Mouse (Mus musculus): ENCODE measurements at regions not wholly inside any gene's neighbourhood (a gene's known extent, or its start where the extent isn't known, plus 50 kb on each side); places are given as distances from the start of the nearest gene placed in this dataset.

DNA sequence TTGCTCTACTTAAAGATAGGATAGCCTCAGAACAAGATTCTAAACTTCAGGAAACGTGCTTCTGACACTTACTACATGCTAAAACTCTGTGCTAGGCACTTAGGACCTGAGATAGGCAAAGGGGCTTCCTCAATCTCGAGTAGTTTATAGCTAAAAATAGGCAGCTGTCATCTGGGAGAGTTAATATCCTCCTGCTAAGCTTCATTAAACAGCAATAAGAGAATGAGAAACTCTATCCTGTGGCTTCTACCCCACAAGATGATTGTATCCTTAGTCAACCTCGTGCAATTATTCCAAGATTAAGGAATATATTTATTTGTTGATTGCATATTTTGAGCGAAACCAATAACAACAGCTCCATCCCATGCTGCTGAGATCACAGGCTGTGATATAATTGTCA, 85.4 kb upstream of the Cav2 start:
- TF ChIP-seq CTCF (IDR thresholded peaks at IDR 0.05; ENCODE audit: extremely low read depth, insufficient read depth, low read length) (no peak), POLR2A (IDR thresholded peaks at IDR 0.05; ENCODE audit: extremely low read depth, insufficient read depth, low read length) (no peak)
- H3K27ac ChIP-seq (ENCODE audit: insufficient read depth, low read length) = no peak overlapping the region
- H3K4me1 ChIP-seq (ENCODE audit: control insufficient read depth, insufficient read depth, low read length) = no peaks in the 10 kb centered on the region; the same call in 1 of the 2 replicates
- no peak overlapping the region for H3K4me3 ChIP-seq (ENCODE audit: insufficient read depth, low read length)

DNA sequence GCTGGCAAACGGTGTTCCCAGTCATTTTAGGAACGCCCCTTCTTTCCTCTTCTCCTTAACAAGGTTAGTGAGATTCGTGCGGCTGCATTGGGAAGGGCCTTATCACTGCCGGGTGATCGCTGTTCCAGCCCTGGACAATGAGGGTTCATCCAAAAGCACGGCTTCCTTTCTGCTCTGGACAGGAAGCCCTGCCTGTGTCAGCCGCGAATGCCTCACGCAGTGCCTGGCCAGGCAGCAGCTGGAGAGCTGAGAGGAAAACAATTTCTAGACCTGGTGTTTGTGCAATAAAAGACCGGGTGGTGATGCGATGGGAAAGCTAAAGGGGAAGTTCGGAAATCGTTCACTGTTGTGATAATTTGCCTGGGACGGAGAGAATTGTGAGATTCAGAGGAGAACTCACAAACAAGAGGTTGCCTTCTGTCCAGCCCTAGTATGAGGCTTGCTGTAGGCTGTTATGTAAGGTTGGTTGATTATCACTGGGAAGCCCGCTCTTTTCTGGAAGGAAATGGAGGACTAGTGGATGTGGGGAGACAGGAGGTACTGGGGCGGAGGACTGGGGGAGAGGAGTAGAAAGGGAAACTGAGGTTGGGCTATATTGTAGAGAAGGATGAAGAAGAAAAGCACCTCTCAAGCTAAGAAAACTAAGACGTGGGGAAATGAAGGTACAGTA, 83.1 kb upstream of the Cav2 start:
- TF ChIP-seq CTCF (IDR thresholded peaks at IDR 0.05; ENCODE audit: extremely low read depth, insufficient read depth, low read length) (no peak), POLR2A (IDR thresholded peaks at IDR 0.05; ENCODE audit: extremely low read depth, insufficient read depth, low read length) (no peak)
- Histone ChIP-seq H3K4me1 (ENCODE audit: control insufficient read depth, insufficient read depth, low read length) (no peaks in the 10 kb centered on the region; the same call in 1 of the 2 replicates), H3K4me3 (ENCODE audit: insufficient read depth, low read length) (no peak overlapping the region), H3K27ac (ENCODE audit: insufficient read depth, low read length) (no peak overlapping the region)

DNA sequence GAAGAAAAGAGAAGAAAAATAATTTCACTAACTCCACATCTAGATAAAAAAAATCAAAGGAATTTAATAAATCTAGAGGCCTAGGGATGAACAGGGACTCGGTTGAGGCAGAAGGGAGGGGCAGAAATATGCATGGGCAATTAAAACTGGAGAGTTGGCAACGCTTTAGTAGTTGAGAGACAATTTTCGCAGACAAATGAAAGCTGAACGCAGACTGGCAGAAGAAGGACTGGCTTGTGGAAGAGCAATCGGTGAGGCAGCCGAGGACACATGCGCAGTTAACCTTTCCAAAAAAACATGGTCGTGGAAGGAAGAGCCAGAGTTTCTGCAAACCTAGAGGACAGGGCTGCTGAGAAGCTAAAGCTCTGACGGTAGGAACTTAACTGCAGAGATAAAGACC, 82.1 kb upstream of the Cav2 start:
- Histone ChIP-seq H3K4me3 (ENCODE audit: insufficient read depth, low read length) (no peak overlapping the region), H3K27ac (ENCODE audit: insufficient read depth, low read length) (no peak overlapping the region), H3K4me1 (ENCODE audit: control insufficient read depth, insufficient read depth, low read length) (no peaks in the 10 kb centered on the region; the same call in 1 of the 2 replicates)
- TF ChIP-seq CTCF (IDR thresholded peaks at IDR 0.05; ENCODE audit: extremely low read depth, insufficient read depth, low read length) = no peak

DNA sequence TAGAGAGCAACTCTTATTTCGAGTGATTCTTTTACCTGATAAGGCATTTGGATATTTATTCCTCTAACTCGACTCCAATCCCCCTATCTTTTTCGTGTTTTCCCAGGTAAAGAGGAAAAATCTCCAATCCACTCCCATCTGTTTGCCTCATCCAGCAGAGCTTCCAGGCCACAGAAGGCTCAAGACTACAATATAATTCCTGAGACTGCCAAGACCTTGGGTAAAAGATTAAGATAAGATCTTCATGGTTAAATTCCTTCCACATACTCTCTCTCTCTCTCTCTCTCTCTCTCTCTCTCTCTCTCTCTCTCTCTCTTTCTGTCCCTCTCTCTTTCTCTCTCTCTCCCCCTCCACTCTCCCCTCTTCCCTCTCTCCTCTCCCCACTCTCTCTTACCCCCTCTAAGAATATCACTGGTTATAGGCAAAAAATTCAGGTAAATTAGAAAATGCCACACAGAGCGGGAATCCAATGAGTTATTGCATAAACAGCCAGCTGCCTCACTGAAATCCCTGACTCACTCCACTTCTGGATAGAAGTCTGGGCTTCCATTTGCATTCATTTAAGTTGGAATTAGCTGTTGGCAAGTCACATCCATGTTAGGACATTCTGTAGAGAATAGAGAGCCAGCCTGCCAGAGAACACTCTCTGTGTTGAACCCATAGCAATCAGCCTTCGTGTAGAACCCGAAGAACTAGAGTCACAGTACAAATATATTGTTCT, 78.9 kb upstream of the Cav2 start:
- H3K4me3 ChIP-seq (ENCODE audit: insufficient read depth, low read length) = no peak overlapping the region
- H3K4me1 ChIP-seq (ENCODE audit: control insufficient read depth, insufficient read depth, low read length) = no peaks in the 10 kb centered on the region; the same call in 1 of the 2 replicates
- no peak for TF ChIP-seq POLR2A (IDR thresholded peaks at IDR 0.05; ENCODE audit: extremely low read depth, insufficient read depth, low read length)
- no peak for TF ChIP-seq CTCF (IDR thresholded peaks at IDR 0.05; ENCODE audit: extremely low read depth, insufficient read depth, low read length)
- no peak overlapping the region for H3K27ac ChIP-seq (ENCODE audit: insufficient read depth, low read length)

DNA sequence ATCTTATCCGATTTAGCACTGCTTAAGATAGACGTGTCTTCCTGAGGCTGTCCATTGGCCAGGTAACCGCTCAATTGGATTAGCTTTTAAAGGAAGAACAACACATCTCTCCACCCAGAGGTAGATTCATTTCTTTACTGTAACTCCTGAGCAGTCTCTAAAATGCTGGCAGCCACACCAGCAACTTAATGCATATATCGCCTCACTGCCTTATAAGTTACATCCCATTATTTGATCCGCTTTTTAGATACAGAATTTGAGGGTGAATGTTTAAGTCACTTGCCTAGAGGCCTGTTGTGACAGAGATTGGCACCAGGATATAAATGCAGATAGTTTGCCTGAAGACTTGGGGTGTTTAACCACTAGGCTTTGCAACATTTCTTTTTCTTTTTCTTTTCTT, 77.7 kb upstream of the Cav2 start:
- no peak overlapping the region for H3K4me3 ChIP-seq (ENCODE audit: insufficient read depth, low read length)
- H3K27ac ChIP-seq (ENCODE audit: insufficient read depth, low read length) = no peak overlapping the region
- TF ChIP-seq CTCF (IDR thresholded peaks at IDR 0.05; ENCODE audit: extremely low read depth, insufficient read depth, low read length) (no peak), POLR2A (IDR thresholded peaks at IDR 0.05; ENCODE audit: extremely low read depth, insufficient read depth, low read length) (no peak)
- no peaks in the 10 kb centered on the region; the same call in 1 of the 2 replicates for H3K4me1 ChIP-seq (ENCODE audit: control insufficient read depth, insufficient read depth, low read length)

DNA sequence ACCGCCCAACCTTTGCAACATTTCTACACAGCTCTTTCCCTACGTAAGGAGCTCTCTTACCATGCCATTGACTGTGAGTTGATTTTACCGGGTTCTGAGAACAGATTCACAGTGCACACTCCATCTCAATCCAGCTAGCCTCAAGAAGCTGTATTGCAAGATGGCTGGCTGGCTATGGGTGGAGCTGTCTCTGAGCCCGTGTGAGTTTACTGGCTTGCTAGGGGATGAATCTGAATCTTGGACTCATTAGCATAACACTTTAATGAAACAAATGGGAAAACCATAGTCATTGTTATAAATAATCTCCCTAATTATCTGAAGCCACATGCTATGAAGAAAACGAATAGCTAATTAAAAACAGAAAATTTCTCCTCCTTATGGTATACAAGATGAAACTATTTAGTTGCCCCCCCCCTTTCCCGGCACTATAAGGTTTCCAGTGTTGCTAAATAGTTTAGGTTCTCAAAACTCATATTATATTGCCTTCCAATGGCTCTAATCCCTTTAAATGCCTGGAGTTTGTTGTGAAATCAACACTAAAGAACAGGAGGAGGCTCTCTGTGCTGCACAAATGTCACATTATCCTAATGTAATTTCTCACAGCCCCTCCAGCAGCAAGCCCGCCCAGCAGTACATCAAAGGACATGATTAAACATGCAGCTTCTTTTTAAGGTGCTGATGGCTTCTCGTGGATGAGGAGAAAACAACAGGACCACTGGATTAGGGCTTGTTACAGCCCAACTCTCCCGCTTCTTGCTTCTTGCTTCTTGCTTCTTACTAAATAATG, 76.9 kb upstream of the Cav2 start:
- no peaks in the 10 kb centered on the region for H3K4me1 ChIP-seq (ENCODE audit: control insufficient read depth, insufficient read depth, low read length)
- no peak overlapping the region for H3K4me3 ChIP-seq (ENCODE audit: insufficient read depth, low read length)
- no peak overlapping the region for H3K27ac ChIP-seq (ENCODE audit: insufficient read depth, low read length)
- TF ChIP-seq POLR2A (IDR thresholded peaks at IDR 0.05; ENCODE audit: extremely low read depth, insufficient read depth, low read length) (no peak), CTCF (IDR thresholded peaks at IDR 0.05; ENCODE audit: extremely low read depth, insufficient read depth, low read length) (no peak)

DNA sequence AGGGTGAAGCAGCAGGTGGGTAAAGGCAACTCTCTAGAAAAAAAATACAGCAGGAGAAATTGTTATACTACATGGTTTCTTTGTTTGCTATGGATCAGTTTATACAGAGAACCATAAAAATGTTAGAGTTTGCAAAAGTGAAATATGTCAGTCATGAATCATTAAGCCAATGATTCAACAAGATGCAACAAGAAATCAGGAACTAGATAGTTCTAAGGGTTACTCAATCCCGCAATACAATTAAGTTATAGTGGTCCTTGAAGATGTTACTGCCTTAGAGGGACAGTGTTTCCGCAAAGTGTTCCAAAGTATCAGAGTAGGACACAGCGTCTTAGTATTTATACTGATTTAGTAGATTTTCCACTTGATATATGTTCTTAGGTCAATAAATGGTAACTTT, 74.1 kb upstream of the Cav2 start:
- TF ChIP-seq POLR2A (IDR thresholded peaks at IDR 0.05; ENCODE audit: extremely low read depth, insufficient read depth, low read length) (no peak), CTCF (IDR thresholded peaks at IDR 0.05; ENCODE audit: extremely low read depth, insufficient read depth, low read length) (no peak)
- no peaks in the 10 kb centered on the region for H3K4me1 ChIP-seq (ENCODE audit: control insufficient read depth, insufficient read depth, low read length)
- H3K27ac ChIP-seq (ENCODE audit: insufficient read depth, low read length) = no peak overlapping the region
- H3K4me3 ChIP-seq (ENCODE audit: insufficient read depth, low read length) = no peak overlapping the region

DNA sequence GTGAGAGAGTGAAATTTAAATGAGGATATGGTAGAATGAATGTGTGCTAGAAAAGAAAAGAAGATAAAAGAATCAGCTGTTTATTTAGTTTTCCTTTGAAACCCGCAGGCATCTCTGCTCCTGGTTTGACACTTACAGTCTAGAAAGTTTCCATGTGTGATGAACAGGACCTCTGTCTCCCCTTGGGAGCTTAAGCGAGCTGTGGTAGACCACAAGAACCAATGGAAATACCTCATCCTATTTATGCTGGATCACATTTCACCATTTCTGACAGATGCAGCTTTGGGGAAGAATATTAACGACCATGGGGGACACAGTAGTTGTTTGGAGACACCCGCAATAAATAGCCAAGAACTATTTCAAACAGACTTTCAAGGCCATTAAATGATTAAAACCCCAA, 71.2 kb upstream of the Cav2 start:
- TF ChIP-seq POLR2A (IDR thresholded peaks at IDR 0.05; ENCODE audit: extremely low read depth, insufficient read depth, low read length) (no peak), CTCF (IDR thresholded peaks at IDR 0.05; ENCODE audit: extremely low read depth, insufficient read depth, low read length) (no peak)
- no peaks in the 10 kb centered on the region for H3K4me1 ChIP-seq (ENCODE audit: control insufficient read depth, insufficient read depth, low read length)
- H3K27ac ChIP-seq (ENCODE audit: insufficient read depth, low read length) = no peak overlapping the region
- H3K4me3 ChIP-seq (ENCODE audit: insufficient read depth, low read length) = no peak overlapping the region

DNA sequence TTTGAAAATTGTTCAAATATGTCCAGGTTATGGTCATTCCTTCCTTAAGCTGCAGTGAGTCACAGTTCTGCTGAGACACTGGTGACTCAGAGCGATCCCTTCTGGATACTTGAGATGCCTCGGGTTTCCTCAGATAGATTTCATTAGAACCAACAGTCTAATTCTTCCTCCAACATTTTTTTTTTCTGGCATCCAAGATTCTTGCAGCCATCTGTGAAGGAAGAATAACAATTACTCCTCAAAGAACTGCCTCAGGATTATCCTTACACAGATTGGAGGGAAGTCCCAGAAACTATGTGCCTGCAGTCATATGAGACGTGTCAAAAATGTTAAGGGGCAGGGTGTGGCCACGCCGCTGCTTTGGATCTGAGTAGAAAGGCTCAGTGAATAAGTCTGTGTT, 69.6 kb upstream of the Cav2 start:
- H3K4me3 ChIP-seq (ENCODE audit: insufficient read depth, low read length) = no peak overlapping the region
- no peak overlapping the region for H3K27ac ChIP-seq (ENCODE audit: insufficient read depth, low read length)
- TF ChIP-seq CTCF (IDR thresholded peaks at IDR 0.05; ENCODE audit: extremely low read depth, insufficient read depth, low read length) (no peak), POLR2A (IDR thresholded peaks at IDR 0.05; ENCODE audit: extremely low read depth, insufficient read depth, low read length) (no peak)
- H3K4me1 ChIP-seq (ENCODE audit: control insufficient read depth, insufficient read depth, low read length) = no peaks in the 10 kb centered on the region
